Mouse (Mus musculus): ENCODE data around the gene Grk6.

DNA sequence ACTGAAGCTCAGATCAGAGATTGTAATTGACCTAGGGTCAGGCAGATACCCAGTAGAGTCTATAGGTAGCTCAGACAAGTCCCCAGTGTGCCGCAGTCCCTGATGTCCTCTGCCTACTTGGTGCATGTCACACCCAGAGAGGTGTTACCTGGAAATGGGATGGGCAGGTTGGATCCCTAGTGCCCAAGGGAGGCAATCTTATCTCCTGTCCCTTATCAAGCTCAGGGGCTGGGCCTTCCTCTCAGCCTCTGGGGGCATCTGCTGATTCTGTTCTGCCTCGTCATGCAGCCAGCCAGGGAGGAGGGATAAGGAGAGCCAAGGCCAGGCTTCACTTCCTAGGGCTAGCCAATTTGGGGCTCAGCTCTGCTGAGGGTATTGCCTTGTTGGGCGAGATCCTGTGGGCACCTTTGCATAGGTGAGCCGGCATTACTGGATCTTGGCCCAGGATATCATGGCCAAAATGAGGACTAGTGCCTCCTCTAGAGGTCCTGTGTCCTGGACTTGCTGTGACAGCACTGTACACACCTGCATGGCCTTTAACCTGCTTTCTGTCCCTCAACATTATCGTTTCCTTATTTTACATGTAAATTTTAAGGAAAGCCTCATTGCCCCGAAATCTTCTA, 1.7 kb downstream of the Grk6 start:
- TF ChIP-seq CTCF (IDR thresholded peaks at IDR 0.05; ENCODE audit: low read depth) (no peak; the same call in 1 of the 2 replicates), EP300 (IDR thresholded peaks at IDR 0.05; ENCODE audit: low read depth) (peak; percentile 53; the same call in 1 of the 2 replicates)

Data from liver, embryonic 14.5 days (tissue).